Mouse (Mus musculus): ENCODE results near the gene Bhlha9. TPM values are rescaled to one million over a fixed set of nuclear protein-coding genes. Genes with fewer than 3 reads are reported as not detected.
A peak's percentile ranks its signal among the peaks of the same experiment; 100 is the strongest.

Bhlha9 gene
- not detected for total RNA-seq (2021)
- long read RNA-seq, experiment 1: 0 reads
- long read RNA-seq, experiment 2: 0 reads

- DNase-seq: no peak
Observed at GRCm38 (mm10) chr11:76671871-76672475, at the start of gene Bhlha9. Gene Bhlha9, plus strand, starts transcription at chr11:76672470.

GRCm38 (mm10) chr11:76622566-76623205 lies 49.6 kb upstream of the Bhlha9 start:
- DNase-seq: peak; percentile 15 to 54

- peak; percentile 66 for DNase-seq
Observed at GRCm38 (mm10) chr11:76623206-76623961, 48.9 kb upstream of the Bhlha9 start.

- no peak for DNase-seq
Observed at GRCm38 (mm10) chr11:76624071-76624470, 48.2 kb upstream of the Bhlha9 start.

GRCm38 (mm10) chr11:76624881-76625280 lies 47.4 kb upstream of the Bhlha9 start:
- no peak for DNase-seq

GRCm38 (mm10) chr11:76628613-76629012 lies 43.7 kb upstream of the Bhlha9 start:
- peak; percentile 7 to 27 for DNase-seq

GRCm38 (mm10) chr11:76630023-76630422 lies 42.2 kb upstream of the Bhlha9 start:
- no peak for DNase-seq

- DNase-seq: no peak
Observed at GRCm38 (mm10) chr11:76630487-76630886, 41.8 kb upstream of the Bhlha9 start.

GRCm38 (mm10) chr11:76639269-76639985 lies 32.8 kb upstream of the Bhlha9 start:
- DNase-seq: no peak

GRCm38 (mm10) chr11:76640231-76640630 lies 32.0 kb upstream of the Bhlha9 start:
- no peak for DNase-seq

GRCm38 (mm10) chr11:76644257-76644656 lies 28.0 kb upstream of the Bhlha9 start:
- no peak for DNase-seq

- DNase-seq: no peak
Observed at GRCm38 (mm10) chr11:76645036-76645435, 27.2 kb upstream of the Bhlha9 start.

- DNase-seq: peak; percentile 80 to 94
Observed at GRCm38 (mm10) chr11:76645955-76646354, 26.3 kb upstream of the Bhlha9 start.

GRCm38 (mm10) chr11:76647062-76647461 lies 25.2 kb upstream of the Bhlha9 start:
- DNase-seq: no peak

- peak; percentile 56 to 80 for DNase-seq
Observed at GRCm38 (mm10) chr11:76647500-76647899, 24.8 kb upstream of the Bhlha9 start.

- DNase-seq: no peak
Observed at GRCm38 (mm10) chr11:76650862-76651560, 21.3 kb upstream of the Bhlha9 start.

- no peak for DNase-seq
Observed at GRCm38 (mm10) chr11:76652838-76653334, 19.4 kb upstream of the Bhlha9 start.

- DNase-seq: peak; percentile 31 to 61
Observed at GRCm38 (mm10) chr11:76655106-76655505, 17.2 kb upstream of the Bhlha9 start.

- DNase-seq: no peak
Observed at GRCm38 (mm10) chr11:76657450-76657970, 14.8 kb upstream of the Bhlha9 start.

- no peak for DNase-seq
Observed at GRCm38 (mm10) chr11:76659138-76659930, 12.9 kb upstream of the Bhlha9 start.

Data from heart, adult 18-20 months (tissue).